Mouse (Mus musculus) kidney, adult 9 months (tissue): ENCODE measurements around the gene Spcs3.
A peak's percentile ranks its signal among the peaks of the same experiment; 100 is the strongest.
"Not testable (repeated sequence)": the region's sequence is repeated elsewhere in the genome, so short reads cannot be mapped to it uniquely, and the experiment has no call there.

Experiments used
- DNase-seq: peaks from one replicate; pipeline ENCODE4 v3.0.0; 2022

The Spcs3 gene

DNA sequence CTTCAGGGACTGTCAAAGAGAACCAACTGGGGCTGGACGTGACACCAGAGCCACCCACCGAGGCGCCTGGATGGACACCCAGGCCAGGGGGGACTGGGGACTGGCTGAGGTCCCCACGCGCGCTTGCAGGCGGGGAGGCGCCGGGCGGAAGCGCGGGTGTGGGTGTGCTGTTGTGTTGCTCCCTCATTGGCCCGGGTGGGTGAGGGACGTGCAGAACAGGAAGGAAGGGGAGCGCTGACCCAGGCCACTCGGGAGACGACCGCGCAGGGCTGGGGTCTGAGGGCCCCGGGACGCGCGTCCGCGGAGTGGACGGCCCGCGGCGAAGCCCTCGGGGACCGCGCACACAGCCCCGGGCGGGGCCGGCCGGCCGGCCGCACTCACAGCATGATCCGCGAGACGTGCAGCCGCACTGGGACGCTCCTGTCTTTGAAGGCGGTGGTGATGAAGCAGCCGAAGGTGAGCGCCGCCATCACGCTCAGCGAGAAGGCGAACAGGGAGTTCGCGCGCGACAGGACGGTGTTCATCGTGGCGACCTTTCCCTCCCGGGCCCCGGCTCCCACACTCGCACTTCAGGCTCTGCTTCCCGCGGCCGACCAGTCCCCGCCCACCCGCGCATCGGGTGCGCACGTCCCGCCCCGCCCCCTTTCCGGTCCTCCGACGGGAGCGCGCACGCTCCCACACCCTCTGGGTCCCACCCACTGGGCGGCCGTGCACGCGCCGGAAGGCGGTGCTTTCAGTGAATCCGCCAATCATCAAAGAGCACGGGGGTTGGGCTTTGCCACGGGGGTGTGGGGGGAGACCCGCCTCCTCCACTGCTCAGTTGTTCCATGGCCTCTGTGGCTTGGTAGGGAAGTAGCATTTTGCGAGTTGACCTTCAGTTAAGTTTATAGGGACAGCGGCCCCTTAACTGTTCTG lies at the start of gene Spcs3, which contains the start of gene Asb5:
Spcs3 (minus strand) TSS at position 617 of the 915 bp plus-strand sequence.
Asb5 (plus strand) TSS at position 199 of the 915 bp plus-strand sequence.
- peak; percentile 97 for DNase-seq

DNA sequence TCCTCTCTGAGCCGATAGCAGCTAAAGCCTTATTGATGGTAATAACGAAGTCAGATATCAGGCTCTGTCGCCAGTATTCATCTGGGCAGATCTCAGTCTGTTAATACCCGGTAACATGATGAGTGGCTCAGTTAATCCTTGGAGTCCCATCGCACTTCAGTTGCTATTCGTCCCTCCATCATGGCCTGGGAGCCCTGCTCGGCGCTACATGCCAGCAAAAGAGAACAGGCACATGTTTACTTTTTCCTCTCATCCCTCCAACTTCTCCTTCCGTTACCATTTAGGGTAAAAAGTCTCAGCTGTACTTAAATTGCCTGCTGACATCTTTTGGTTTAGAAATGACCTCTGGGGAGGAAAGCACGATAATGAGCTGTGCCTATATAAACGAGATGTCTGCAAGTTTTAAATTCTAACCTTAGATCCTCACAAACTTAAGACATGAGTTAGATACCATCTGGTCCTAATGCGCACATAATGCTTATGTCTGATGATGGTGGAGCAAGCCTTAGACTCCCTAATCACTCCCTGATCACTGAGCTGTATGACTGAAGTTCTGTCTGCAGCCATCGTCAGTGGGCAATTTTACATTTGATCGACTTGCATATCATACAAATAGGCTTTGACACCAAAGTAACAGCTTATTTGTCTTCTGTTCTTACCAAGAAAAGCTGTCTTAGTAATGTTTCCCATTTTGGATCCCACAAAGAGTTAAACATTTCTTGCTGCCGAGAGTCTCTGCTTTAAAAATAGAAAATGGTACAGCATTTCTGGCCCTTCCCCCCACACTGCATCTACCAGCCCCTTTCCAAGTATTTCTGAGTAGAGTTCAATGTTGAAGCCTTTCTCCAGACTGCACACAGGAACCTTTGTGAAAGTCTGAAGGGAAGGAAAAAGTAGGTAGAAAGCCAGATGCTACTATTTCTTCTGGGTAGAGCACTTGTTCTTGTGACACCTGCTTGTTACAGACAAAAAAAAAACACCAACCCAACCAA lies 41.1 kb upstream of the Spcs3 start:
- DNase-seq, result no peak

DNA sequence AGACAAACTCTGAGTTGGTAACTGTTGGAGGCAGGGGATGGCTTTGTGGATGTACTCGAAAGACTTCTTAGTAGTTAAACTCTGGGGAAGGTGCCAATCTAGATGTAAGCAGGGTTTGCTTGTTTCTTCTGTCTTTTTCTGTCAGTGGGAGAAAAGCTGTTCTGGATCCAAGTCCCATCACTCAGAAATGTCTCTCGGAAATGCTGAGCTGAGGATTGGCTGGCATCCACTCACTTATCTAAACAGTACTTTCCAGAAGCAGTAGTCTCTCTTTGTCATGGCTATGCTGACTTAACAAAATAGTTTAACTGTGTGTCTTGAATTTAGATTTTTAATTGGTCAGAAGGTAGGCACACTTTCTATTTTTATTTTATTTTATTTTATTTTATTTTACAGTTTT lies 37.4 kb upstream of the Spcs3 start:
- DNase-seq, result no peak

DNA sequence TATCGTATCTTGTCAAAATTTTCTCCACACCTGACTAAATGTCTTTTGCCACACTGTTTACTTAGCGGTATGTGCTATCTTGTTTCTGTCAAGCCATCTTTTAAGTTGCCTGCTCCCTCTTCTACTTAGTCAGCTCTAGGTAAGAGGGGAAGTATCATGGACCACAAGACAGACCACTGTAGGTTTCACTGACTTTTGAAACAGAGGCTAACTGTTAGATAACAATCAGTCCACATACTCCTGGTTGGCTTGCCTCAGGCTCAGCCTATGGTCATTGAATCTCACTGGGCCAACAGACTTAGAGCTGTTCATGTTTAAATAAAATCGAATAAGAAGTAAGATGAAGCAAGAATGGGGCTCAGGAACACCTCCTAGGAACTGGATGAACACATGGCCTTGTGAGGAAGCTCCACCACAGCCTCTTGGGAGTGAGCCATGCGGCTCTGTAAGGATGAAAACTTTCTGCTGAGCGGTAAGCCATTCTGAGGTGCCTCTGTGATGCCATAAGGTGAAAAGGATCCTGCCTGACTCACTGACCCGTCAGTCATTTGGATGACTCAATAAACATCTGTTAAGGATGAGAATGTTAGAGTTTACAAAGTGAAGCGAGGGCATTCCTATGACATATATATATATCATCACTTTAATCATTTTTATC lies 35.9 kb upstream of the Spcs3 start:
- no peak for DNase-seq

DNA sequence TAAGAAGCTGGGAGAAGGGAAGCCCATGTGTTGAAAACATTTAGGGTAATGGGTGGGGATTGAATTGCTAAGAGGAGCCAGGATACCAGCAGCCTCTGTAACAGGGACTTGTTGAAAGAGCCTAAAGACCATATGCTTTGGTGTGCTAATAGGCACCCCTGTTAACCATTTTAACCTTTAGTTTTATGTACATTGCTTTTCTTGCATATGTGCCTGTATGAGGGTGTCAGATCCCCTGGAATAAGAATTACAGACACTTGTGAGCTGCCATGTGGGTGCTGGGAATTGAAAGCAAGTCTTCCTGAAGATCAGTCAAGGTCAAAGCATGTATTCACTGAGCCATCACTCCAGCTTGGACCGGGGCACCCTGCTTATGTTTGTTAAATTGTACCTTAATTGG lies 35.4 kb upstream of the Spcs3 start:
- DNase-seq, result no peak

DNA sequence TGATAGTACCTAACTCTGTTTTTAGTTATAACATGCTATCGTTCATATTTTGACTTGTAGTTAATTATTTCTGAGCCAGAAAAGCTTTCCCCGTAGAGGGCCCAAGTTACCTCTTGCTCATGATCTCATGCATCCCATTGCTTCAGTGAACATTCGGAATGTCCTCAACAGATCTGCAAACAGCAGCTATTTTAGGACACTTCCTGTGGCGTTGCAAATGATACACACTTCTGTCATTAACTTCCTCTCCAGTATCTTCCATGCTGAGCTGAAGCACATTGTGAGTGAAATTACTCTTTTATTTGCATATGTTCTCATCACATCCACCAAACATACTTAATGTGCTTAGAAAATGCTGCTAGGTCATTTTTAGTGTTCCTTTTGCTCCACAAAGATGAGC lies 32.3 kb upstream of the Spcs3 start:
- DNase-seq, result peak; percentile 12

DNA sequence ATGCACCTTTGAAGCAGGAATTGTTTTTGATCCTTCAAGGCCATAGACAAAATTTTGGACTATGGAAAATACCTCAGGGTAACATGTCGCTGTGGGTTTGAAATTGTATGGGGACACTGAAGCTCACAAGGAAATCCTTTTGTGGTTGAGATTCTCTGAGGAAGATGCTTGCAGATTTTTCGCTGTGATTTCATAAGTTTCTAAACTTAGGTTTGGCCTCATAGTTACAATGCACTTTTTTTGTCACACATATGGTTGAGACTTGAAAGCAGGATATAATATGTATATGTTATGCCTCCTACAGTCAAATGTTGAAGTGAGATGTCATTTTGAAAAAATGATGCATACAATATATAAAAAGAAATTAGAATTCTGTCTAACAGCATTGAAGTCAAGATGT lies 25.1 kb upstream of the Spcs3 start:
- DNase-seq, result no peak

DNA sequence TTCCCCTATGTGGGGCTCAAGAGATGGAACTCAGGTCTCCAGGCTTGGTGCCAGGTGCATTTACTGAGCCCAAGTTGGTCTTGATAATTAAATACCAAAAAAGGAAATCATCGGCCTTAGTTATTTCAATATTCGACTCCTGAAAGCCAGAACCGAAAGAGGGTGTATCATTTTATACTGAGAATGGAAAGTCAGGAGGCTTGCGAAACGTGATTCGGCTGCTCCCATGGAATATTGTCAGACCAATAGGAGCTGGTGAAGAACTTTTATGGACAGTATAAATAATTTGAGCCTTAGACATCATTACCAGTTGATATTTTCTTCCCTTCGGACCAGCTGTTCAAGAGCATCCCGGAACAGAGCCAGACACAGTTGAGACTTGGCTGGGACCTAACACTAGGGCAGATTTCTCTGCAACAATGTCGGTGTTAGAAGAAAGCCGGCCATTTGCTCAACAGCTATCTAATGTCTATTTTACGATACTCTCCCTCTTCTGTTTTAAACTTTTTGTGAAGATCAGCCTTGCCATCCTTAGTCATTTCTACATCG lies 20.3 kb upstream of the Spcs3 start:
- DNase-seq, result no peak

DNA sequence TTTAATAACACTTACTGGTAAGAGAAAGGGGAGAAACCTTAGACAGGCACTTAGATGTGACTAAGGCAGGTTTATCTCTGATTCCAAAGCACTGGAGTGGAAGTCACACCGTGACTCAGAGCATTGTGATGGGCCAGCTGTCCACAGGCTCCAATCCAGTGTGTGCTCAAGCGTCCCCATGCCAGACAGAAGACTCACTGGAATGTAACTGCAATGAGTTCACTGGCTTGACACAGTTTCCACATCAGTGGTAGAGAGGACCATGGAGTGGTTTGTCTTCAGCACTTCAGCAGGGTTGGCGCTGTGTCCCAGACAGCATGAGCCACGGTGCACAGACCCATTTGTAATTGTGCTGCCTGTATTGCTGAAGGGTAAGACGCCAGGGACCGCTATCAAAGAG lies 18.6 kb upstream of the Spcs3 start:
- no peak for DNase-seq

DNA sequence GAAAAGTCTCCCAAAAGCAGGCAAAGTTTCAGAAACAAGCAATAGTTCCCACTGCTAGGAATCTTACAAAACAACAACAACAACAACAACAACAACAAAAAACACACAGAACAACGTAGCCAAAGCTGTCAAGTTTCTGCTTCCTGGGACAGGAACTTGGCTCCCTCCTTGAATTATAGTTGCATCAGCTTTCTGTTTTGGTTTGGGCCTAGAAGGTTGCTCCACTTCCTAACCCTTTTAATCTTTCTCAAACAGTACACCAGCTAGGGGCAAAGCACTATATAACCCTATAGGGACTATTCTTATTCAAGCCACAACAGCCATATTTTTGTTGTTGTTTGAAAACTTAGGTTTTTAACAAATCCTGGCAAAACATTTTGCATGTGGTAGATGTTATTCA lies 11.5 kb upstream of the Spcs3 start:
- DNase-seq, result no peak

DNA sequence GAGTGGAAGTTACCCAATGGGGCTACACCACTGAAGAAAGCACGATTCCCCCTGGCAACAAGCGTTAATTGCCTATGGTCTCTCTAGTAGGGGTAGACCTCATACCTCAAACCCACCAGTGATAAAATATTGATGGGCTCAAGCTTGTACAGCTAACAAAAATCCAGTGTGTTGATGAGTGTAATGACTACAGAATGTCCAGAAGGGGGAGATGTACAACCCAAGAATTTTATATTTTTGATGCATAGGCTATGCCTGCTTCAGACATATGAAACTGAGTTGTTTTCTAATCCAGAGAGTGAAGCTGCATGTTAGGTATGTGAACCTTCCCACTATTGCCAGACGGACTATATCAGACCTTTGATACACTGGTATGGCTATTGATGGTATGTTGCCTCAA lies 7.5 kb upstream of the Spcs3 start:
- no peak for DNase-seq

DNA sequence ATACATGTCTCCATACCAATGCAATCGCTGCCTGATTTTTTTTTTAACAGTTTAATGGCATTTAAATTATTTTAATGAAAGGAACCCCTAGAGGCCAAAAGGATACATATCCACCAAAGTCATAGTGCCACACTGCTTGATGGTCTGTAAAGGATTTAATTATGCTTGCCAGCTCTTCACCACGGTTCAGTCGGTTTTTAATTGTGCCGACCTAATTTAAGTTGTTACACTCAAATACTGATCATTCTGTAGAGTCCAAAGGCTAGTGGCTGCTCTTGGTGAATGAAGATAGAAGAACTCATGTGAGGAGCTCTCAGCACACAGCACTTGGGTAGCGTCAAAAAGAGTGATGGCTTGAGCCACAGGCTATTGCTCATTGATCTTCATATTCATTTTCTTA lies 5.4 kb upstream of the Spcs3 start:
- DNase-seq, result peak; percentile 69

DNA sequence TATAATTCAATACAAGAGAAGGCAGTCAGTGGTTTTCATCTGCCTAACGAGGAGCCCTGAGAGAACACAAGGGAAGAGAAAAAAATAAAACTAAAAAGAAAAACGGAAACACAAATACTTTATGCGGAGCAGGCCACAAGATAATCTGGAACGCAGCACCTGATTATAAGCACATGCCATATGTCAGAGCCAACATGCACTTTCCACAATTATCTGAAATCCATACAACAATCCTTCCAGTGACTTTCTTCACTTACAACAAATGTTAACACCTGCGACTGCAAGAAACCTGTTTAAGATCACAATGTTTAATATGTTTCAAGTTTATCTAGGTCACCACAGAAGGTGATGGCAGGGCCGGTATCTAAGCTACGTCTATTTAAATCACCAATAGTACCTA lies 1.2 kb downstream of the Spcs3 start:
- no peak for DNase-seq

DNA sequence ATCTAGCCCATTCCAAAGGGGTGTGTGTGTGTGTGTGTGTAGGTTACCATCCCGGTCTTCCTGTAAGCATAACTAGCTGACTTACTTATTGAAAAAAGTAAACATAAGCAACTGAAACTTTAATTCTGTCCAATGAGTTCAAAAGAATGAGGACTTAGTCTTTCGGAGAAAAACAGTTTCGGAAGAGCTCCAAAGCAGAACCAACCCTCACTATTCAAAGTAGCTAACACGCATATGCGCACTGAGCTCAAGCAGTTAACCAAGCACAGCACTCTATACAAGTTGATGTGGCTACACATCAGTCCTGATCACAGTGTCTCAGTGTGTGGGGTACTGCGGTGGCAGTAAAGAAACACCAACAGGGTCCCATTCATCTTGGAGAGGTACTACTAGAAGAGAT lies 3.1 kb downstream of the Spcs3 start:
- no peak for DNase-seq

DNA sequence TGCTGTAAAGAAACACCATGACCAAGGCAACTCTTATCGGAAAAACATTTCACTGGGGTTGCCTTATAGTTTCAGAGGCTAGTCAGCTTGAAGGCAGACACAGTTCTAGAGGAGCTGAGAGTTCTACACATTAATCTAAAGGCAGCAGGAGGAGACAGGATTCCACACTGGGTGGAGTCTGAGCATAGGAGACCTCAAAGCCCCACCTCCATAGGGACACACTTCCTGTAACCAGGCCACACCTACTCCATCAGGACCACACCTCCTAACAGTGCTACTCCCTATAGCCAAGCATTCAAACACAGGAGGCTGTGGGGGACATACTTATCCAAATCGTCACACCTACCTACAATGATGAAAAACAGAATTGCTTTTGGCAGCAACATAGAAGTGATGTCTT lies 4.2 kb downstream of the Spcs3 start:
- no peak for DNase-seq

DNA sequence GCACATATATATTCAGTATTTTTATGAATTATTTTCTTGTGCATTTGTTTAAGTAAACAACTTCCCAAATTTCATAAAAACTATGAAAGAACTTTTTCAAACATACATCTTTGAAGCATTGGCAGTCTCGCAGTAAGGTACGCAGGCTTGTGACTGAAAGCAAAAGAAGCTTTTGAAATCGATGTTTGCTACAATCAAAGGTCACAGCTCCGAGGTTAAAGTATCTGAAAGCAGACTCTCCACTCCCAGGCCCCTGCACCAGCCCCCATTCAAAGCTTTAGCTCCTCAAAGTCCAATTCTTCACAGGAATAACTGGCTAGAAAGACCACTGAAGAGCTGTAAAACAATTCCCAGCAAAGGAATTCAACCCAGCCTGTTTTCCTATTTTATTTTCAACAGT lies 9.3 kb downstream of the Spcs3 start:
- no peak for DNase-seq

DNA sequence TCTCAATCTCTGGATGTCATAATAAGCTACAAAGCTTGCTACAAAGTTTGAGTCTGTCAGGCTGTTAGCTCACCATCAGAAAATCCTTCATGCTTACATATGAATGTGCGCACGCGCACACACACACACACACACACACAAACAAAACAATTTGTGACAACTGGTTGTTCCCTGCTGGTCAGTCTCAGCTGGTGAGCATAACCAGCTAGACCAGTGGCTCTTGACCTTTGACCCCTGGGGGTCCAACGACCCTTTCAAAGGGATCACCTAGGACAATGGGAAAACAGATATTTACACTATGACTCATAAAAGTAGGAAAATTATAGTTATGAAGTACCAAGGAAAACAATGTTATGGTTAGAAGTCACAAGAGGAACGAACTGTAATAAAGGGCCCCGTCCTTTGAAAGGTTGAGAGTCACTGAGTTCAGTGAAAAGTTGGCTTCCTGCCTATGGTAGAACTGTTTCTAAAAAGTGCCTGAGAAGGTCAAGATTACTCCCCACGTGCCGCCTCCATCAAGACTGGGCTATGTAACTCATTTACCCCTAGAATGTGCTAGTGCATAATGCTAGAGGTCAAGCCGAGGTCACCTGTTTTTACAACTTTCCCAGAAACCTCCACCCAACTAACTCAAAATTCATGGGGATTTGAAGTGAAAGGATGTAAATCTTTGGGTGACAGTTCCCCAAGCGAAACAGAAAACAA lies 10.9 kb downstream of the Spcs3 start:
- peak; percentile 87 for DNase-seq

DNA sequence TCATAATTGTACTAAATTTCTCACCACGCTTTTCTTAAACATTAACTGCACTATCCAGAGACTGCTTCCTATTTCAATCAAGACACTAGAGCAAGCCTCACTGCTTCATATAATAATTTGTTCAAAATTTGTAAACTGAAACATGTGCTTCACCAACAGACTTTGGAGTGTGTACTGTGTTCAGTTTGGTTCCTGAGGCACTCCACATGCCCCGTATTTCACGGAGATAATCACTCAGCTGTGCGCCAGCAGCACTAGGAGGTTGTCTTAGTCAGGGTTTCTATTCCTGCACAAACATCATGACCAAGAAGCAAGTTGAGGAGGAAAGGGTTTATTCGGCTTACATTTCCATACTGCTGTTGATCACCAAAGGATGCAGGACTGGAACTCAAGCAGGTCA lies 17.6 kb downstream of the Spcs3 start:
- DNase-seq, result not testable (repeated sequence)

DNA sequence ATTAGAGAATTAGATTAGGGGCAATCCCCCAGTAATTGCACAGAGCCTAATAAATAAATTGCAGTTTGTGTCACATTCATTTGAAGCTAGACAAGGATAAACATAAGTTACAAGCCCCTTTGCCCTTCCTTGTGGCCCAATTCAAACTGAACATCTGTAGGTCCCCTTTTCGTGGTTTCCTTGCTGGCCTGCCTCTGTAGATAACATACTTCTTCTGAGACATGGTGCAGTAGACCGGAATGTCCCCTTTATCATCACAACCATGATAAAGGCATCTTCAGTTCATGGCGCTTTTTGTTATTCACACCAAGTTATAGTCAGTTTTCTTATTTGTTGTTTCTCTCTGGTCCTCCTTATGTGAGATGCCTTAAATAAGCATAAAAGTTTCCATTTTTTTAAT lies 18.0 kb downstream of the Spcs3 start:
- no peak for DNase-seq

DNA sequence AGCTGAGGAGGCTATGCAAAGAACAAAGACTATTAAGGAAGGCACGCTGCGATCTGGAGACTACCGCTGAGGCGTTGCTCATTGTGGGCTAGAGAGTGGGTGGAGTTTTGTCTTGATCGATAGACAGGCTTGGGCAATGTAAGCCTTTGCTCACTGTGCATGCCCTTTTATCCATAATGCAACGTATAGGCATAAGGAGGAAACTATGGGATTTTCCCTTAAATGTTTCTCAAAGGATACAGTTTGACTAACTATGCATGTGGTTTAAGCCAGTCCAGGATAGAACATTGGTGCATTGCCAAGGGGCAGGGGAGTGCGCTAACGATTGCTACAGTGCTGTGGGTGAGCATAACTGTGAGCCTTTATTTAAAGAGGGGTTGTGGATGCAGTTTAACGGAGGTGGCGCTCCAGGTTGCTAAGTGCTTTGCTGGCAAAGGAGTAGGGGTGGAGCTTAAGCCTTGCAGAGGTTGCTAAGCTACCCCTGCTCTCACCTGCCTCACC lies 20.5 kb downstream of the Spcs3 start:
- no peak for DNase-seq

DNA sequence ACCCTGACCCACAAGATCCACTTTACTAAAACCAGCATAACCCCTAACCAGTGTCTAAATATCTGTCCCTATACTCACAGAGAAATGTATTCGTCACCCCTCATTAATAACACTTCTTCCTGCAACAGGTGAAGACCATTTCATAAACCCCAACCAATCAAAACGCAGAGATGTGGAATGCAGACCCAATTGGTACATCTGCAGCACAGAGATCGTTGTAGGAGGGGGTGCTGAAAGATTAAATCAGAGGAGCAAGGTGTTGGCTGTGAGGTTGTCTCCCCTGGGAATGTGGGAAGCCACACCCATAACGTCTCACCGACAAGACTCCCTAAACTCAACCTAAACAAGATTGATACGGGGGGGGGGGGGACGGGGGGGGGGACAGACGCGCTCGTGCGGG lies 21.0 kb downstream of the Spcs3 start:
- no peak for DNase-seq

DNA sequence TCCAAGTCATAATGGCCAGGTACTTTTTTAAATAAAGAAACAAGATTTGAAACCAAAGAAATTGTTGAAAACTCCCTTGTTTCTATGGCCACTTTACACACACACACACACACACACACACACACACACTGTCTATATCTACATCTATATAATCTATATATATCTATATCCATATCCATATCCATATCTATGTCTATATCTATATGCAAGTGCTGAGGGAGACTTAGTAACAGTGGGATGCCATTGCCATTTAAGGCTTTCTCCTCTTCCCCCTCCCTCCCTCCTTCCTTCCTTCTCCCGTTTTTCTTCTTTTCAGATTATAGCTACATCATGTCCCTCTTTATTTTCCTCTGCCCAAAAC lies 21.7 kb downstream of the Spcs3 start:
- no peak for DNase-seq
